Mouse (Mus musculus): ENCODE measurements at regions not wholly inside any gene's neighbourhood (a gene's known extent, or its start where the extent isn't known, plus 50 kb on each side); places are given as distances from the start of the nearest gene placed in this dataset.

DNA sequence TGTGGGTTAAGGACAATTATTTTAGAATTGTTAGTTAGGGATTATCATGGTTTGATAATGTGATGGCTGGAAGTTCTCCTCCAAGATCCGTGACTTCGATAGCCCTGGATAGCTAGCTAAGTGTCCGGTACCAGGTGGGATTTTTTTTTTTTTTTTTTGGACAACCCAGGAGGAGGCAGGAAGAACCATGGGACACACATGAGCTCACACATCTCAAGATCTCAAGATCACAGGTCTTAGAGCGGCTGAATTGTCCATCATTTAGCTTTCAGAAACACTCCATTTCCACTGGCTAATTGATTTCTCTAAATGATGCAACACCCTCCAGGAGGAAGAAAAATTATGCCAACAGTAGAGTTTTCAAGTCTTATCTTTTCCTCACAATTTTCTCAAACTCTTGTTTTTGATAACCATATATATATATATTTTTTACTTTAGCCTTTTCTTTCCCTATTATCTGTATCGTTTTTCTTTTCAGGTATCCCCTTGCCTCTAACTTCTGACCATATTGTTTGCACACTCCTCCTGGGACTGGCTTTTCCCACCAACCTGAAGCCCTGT is 54.5 kb upstream of the Ctnnb1 start:
- TF ChIP-seq CTCF (IDR thresholded peaks at IDR 0.05; ENCODE audit: low read depth): no peak
- TF ChIP-seq EP300 (IDR thresholded peaks at IDR 0.05; ENCODE audit: low read depth): no peak

All from liver, postnatal 0 days (tissue).